Mouse (Mus musculus) testis, adult 2 months (tissue): ENCODE results near the gene Nhp2. TPM values are rescaled to one million over a fixed set of nuclear protein-coding genes. Genes with fewer than 3 reads are reported as not detected.

Experiments used
- H3K27ac ChIP-seq: fragments of 200-500 bp; 2 replicates; pipeline ENCODE4 v1.5.1; 2012; ENCODE audit warnings: low read depth, low read length; ENCODE audit not compliant: control insufficient read depth, insufficient read depth
- H3K27me3 ChIP-seq: fragments of 200-500 bp; 2 replicates; pipeline ENCODE4 v1.6.1; 2012; ENCODE audit warnings: mild to moderate bottlenecking, low read length, moderate library complexity; ENCODE audit not compliant: control insufficient read depth, insufficient read depth
- H3K36me3 ChIP-seq: fragments of 200-500 bp; 2 replicates; pipeline ENCODE4 v1.6.1; 2012; ENCODE audit warnings: mild to moderate bottlenecking, low read length; ENCODE audit not compliant: control insufficient read depth, insufficient read depth
- H3K4me1 ChIP-seq: fragments of 200-500 bp; 2 replicates; pipeline ENCODE4 v1.6.1; 2012; ENCODE audit warnings: low read length; ENCODE audit not compliant: control insufficient read depth, insufficient read depth
- H3K4me3 ChIP-seq: fragments of 200-500 bp; 2 replicates; pipeline ENCODE4 v1.5.1; 2012; ENCODE audit warnings: low read depth, mild to moderate bottlenecking, low read length, moderate library complexity, mixed read lengths; ENCODE audit not compliant: control insufficient read depth
- CTCF ChIP-seq: fragments of 200-500 bp; IDR thresholded peaks from 2 replicates; pipeline ENCODE4 v1.5.1; 2012; ENCODE audit warnings: low read depth, mild to moderate bottlenecking, inconsistent platforms, low read length, moderate library complexity; ENCODE audit not compliant: control insufficient read depth, insufficient read depth, insufficient replicate concordance
- POLR2A ChIP-seq: fragments of 200-500 bp; IDR thresholded peaks from 2 replicates; pipeline ENCODE4 v1.6.1; 2012; ENCODE audit warnings: low read depth, mild to moderate bottlenecking, inconsistent platforms, low read length, moderate library complexity; ENCODE audit not compliant: control insufficient read depth
- polyA plus RNA-seq: library from polyadenylated mRNA; depleted of rRNA; stranded (reverse); fragments of >200 nt; gene quantifications from 2 replicates; pipeline ENCODE4 v1.2.3, GENCODE M21; 2012

The Nhp2 gene
- polyA plus RNA-seq, 1 experiment, result 33.5 TPM

DNA sequence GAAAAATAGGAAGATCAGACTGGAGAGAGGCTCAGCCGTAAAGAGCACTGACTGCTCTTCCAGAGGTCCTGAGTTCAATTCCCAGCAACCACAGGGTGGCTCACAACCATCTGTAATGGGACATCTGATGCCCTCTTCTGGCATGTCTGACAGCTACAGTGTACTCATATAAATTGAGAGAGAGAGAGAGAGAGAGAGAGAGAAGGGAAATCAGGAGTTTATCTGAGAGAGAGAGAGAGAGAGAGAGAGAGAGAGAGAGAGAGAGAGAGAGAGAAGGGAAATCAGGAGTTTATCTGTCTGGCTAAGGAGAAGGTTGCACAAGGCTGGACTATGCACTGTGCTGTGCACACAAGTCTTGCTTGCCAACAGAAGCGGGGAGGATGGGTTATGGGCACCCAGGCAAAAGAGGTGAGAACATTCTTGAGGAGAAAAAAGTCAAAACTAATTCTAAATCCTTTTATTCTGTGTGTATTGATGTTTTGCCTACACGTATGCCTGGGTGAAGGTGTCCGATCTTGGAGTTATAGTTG, 33.4 kb downstream of the Nhp2 start:
- Histone ChIP-seq H3K27ac (no peak overlapping the region), H3K36me3 (no peaks in the 10 kb centered on the region), H3K27me3 (no peaks in the 10 kb centered on the region), H3K4me1 (peaks cover 28% of the 10 kb centered on the region), H3K4me3 (no peak overlapping the region)
- TF ChIP-seq CTCF (no peak), POLR2A (no peak)

DNA sequence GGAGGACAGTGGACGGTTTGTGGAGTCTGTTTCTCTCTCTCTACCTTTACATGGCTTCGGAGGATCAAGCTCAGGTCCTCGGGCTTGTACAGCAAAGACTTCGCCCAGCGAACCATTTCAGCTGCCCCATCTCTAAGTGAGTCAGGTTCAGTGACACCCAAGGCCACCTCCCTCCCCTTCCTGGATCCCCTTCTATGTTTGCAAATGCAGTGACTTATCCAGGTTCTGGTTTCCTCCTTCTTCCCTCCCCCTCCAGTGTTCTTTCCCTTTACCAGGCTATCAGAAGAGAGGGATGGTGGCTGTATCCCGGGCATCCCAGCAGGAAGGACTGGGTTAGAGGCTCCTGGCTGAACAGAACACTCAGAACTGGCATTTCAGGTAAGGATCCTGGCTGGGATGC, 34.2 kb downstream of the Nhp2 start:
- Histone ChIP-seq H3K27me3 (no peaks in the 10 kb centered on the region), H3K4me1 (peaks cover 22% of the 10 kb centered on the region), H3K36me3 (no peaks in the 10 kb centered on the region), H3K27ac (no peak overlapping the region), H3K4me3 (no peak overlapping the region)
- TF ChIP-seq CTCF, result no peak
- no peak for TF ChIP-seq POLR2A

DNA sequence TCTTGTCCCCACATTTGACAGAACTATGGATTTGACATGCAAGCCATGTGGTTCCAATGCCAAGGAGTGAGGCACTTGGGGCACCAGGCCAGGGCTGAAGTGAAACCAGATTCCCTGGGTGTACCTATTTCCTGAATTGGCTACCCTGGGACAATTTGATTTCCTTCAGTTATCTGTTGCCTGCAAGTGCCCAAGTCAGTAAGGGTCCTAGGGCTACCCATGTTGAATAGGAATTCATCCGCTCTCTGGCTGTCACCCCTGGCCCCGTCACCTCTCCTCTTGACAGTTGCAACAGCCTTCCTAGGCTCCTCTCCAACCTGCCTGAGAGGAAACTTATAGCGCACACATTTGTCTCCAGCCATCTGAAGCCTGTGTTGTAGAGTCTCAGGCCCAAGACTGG, 35.4 kb downstream of the Nhp2 start:
- Histone ChIP-seq H3K27me3 (no peaks in the 10 kb centered on the region), H3K27ac (no peak overlapping the region), H3K4me1 (peaks cover 13% of the 10 kb centered on the region), H3K36me3 (no peaks in the 10 kb centered on the region), H3K4me3 (no peak overlapping the region)
- no peak for TF ChIP-seq POLR2A
- TF ChIP-seq CTCF, result no peak

DNA sequence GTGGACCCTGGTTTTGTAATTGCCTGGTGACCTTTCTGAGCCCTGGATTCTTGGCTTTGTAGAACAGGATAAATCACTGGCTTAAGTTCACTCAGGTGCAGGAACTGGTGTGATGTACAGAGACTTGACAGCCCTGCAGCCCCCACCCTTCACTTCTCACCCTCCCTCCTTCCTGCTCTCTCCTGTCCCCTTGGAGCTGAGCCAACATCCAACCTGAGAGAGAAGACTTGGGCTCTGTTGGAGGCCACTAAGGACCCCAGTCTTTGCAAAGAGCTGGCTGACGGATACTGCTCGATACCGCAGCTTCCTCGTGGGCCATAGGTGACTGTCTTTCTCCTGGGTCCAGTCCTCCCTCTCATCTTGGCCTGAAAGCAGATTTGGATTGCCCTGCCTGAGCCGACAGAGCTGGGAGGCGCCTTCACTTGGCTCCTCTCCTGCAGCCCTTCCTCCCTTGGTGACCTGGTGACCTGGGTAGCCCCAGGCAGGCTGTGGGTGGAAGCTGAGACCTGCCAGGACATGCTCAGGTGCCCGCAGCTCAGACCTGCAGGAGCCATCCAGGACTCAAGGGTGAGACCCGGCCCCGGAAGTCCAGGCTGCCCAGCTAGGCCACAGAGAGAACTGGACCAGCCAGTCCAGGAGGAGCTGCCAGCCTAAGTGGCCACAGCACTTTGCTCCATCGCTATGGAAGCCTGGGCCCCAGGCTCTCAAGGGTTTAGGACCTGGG, 37.4 kb downstream of the Nhp2 start:
- Histone ChIP-seq H3K27me3 (no peaks in the 10 kb centered on the region), H3K27ac (no peak overlapping the region), H3K36me3 (no peaks in the 10 kb centered on the region), H3K4me1 (no peaks in the 10 kb centered on the region), H3K4me3 (no peak overlapping the region)
- TF ChIP-seq CTCF, result no peak
- no peak for TF ChIP-seq POLR2A

DNA sequence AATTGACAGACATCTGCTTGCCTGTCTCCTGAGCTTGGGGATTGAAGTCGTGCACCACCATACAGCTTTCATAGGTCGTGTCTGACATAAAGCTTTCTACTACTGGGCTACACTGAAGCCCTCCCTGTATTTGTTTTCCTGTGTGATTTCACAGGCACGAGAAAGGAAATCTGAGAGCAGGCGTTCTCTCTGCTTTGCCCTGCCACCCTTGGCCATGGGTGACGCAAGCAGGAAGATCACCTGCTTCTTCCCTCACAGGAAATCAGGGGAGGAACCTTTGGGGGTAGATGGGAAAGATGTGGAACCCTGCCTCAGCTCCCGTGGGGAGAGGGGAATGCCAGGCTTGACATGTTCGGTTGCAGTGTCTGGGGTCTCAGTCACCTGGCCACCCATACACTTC, 38.8 kb downstream of the Nhp2 start:
- no peaks in the 10 kb centered on the region for H3K4me1 ChIP-seq
- no peaks in the 10 kb centered on the region for H3K36me3 ChIP-seq
- TF ChIP-seq POLR2A, result no peak
- no peak for TF ChIP-seq CTCF
- H3K27me3 ChIP-seq, result no peaks in the 10 kb centered on the region
- no peak overlapping the region for H3K27ac ChIP-seq
- H3K4me3 ChIP-seq, result no peak overlapping the region

DNA sequence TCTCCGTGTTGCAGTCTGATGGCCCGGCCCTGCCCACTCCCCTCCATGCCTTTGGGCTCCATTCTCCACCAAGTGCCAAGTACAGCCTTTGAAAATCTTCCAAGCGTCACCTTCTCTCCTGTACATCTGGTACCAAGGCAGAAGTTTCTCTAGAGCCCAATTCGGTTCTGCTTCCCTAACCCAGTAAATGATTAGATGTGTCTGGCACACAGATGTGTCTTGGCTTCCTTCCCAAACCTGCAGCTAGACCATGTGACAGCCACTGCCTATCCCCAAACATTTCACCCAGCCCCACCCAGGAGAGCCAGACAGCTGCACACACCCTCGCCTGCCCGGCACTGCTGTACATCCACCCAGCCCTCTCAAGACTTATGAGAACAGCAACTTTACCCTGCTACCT, 39.2 kb downstream of the Nhp2 start:
- Histone ChIP-seq H3K36me3 (no peaks in the 10 kb centered on the region), H3K27ac (no peak overlapping the region), H3K4me1 (no peaks in the 10 kb centered on the region), H3K4me3 (no peak overlapping the region), H3K27me3 (no peaks in the 10 kb centered on the region)
- TF ChIP-seq CTCF (no peak), POLR2A (no peak)

DNA sequence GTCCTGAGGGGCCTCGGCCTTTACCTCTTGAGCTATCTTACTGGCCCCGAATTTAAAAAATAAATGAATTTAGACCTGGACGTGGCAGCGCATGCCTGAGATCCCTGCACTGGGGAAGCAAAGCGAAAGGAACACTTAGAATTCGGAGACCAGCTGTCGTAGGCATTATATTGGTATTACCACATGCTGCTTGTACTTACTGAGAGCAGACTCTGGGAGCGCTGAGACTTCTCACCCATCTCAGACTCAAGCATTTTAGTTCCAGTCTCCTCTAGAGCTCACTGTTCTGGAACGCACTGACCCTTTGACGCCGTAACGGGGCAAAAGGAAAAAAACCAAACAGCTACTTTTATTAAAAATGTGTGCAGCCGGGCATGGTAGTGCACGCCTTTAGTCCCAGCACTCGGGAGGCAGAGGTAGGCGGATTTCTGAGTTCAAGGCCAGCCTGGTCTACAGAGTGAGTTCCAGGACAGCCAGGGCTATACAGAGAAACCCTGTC, 42.4 kb downstream of the Nhp2 start:
- Histone ChIP-seq H3K36me3 (no peaks in the 10 kb centered on the region), H3K27ac (no peak overlapping the region), H3K4me3 (no peak overlapping the region), H3K4me1 (no peaks in the 10 kb centered on the region), H3K27me3 (no peaks in the 10 kb centered on the region)
- TF ChIP-seq CTCF (no peak), POLR2A (no peak)
